Mouse (Mus musculus): ENCODE data around the gene Gpr45.

- no peak for TF ChIP-seq GATA1 (IDR thresholded peaks at IDR 0.05; ENCODE audit: borderline replicate concordance, low read length)
- no peak for TF ChIP-seq FLI1 (IDR thresholded peaks at IDR 0.05; ENCODE audit: low read length)
These were observed 4.2 kb downstream of the Gpr45 start for GRCm38 (mm10) chr1:42956828-42957227.
